Mouse (Mus musculus) intestine, postnatal 0 days (tissue): Measurements from ENCODE around the gene Scnn1b. TPM values are rescaled to one million over a fixed set of nuclear protein-coding genes. Genes with fewer than 3 reads are reported as not detected.
A peak's percentile ranks its signal among the peaks of the same experiment; 100 is the strongest.

Experiments used
- ATAC-seq: fragments of 200-750 bp; cut with Nextera tagmentation; 2 replicates; pipeline ENCODE4 v1.8.0; 2017; ENCODE audit warnings: mild to moderate bottlenecking, moderate TSS enrichment, moderate library complexity
- H3K27ac ChIP-seq: fragments of 300-500 bp; sonication (generic); 2 replicates; pipeline ENCODE4 v1.5.1; 2014; ENCODE audit warnings: mild to moderate bottlenecking, low read depth, low read length, moderate library complexity
- H3K27me3 ChIP-seq: fragments of 300-500 bp; sonication (generic); replicated peaks from 2 replicates; pipeline ENCODE4 v1.6.1; 2014; ENCODE audit warnings: low read length, mixed read lengths; ENCODE audit not compliant: control insufficient read depth, insufficient read depth
- H3K36me3 ChIP-seq: fragments of 300-500 bp; sonication (generic); 2 replicates; pipeline ENCODE4 v1.6.1; 2014; ENCODE audit warnings: mild to moderate bottlenecking, moderate library complexity; ENCODE audit not compliant: control insufficient read depth, insufficient read depth
- H3K4me1 ChIP-seq: fragments of 300-500 bp; sonication (generic); replicated peaks from 2 replicates; pipeline ENCODE4 v1.6.1; 2014; ENCODE audit warnings: antibody characterized with exemption, low read length, mixed read lengths; ENCODE audit not compliant: control insufficient read depth, insufficient read depth
- H3K4me2 ChIP-seq: fragments of 300-500 bp; sonication (generic); replicated peaks from 2 replicates; pipeline ENCODE4 v1.6.1; 2014; ENCODE audit warnings: low read depth, mild to moderate bottlenecking, moderate library complexity
- H3K4me3 ChIP-seq: fragments of 300-500 bp; sonication (generic); 2 replicates; pipeline ENCODE4 v1.5.1; 2014; ENCODE audit warnings: low read depth, low read length
- H3K9ac ChIP-seq: fragments of 300-500 bp; sonication (generic); 2 replicates; pipeline ENCODE4 v1.6.1; 2014; ENCODE audit warnings: mild to moderate bottlenecking, low read depth, low read length
- H3K9me3 ChIP-seq: fragments of 300-500 bp; sonication (generic); 2 replicates; pipeline ENCODE4 v1.6.1; 2016; ENCODE audit warnings: mixed run types; ENCODE audit not compliant: control insufficient read depth
- CTCF ChIP-seq: sonication (generic); IDR thresholded peaks from 2 replicates; pipeline ENCODE4 v1.5.1; 2016; ENCODE audit warnings: low read depth, mild to moderate bottlenecking, control low read depth, antibody characterized with exemption, moderate library complexity
- WGBS: fragments of 180-500 bp; shearing (Covaris S2); extraction: QIAGEN DNeasy Blood & Tissue Kit; methylation state at CpG from one replicate; pipeline ENCODE4 v1.1.7; 2014; 5-methylcytosine and 5-hydroxymethylcytosine counted together
- polyA plus RNA-seq: library from polyadenylated mRNA; unstranded; fragments of >200 nt; fragmentation: Nextera tagmentation; extraction: Ambion mirVana; gene quantifications from 2 replicates; pipeline ENCODE4 v1.2.1, GENCODE M21; 2015

Gene Scnn1b
- polyA plus RNA-seq, 1 experiment from 2014 or later = 0.52 TPM

- H3K4me1 ChIP-seq = no peaks in the 10 kb centered on the region
- WGBS = 66% methylated on average over 6 of the region's 6 CpGs
- peaks cover 30% of the 10 kb centered on the region for H3K36me3 ChIP-seq
These were observed 99.1 kb downstream of the Scnn1b start for GRCm38 (mm10) chr7:121963883-121964398.

DNA sequence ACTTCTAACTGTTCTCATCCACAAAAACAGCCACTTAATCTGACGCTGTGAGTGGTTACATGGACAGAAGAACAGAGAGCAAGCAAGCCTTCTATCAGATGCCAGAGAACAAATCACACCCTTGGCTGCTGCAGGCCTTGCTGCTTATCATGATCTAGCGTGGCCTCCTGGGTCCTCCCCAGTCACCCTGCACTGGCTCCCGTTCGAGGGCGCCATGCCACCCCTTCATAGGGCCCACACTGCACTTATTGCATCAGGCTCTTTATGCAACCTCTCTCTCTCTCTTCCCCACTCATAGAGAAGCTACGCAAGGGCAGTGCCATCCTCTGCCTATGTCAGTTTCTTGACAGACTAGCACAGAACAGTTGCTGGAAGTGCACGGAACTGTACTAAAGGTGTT, 101.3 kb downstream of the Scnn1b start:
- no peak for TF ChIP-seq CTCF
- no peak overlapping the region for H3K9ac ChIP-seq
- H3K4me2 ChIP-seq = no peak overlapping the region
- WGBS = 85% methylated on average over 7 of the region's 7 CpGs
- ATAC-seq = no peak
- no peak overlapping the region for H3K27ac ChIP-seq
- peaks cover 38% of the 10 kb centered on the region for H3K36me3 ChIP-seq
- H3K27me3 ChIP-seq = no peaks in the 10 kb centered on the region
- H3K9me3 ChIP-seq = no peaks in the 10 kb centered on the region
- H3K4me3 ChIP-seq = no peak overlapping the region
- H3K4me1 ChIP-seq = no peaks in the 10 kb centered on the region

More at GRCm38 (mm10) chr7:121963883-121964398, 99.1 kb downstream of the Scnn1b start:
- peak; percentile 81 for TF ChIP-seq CTCF
- ATAC-seq = no peak
- no peaks in the 10 kb centered on the region for H3K27me3 ChIP-seq
- H3K9me3 ChIP-seq = no peaks in the 10 kb centered on the region
- no peak overlapping the region for H3K4me2 ChIP-seq
- H3K4me3 ChIP-seq = no peak overlapping the region
- H3K27ac ChIP-seq = no peak overlapping the region
- H3K9ac ChIP-seq = no peak overlapping the region

Other genes with a start within 250 kb of the Scnn1b start
- 0.64 and 0.72 TPM in 2 replicates for gene Usp31, start 157.8 kb upstream of the Scnn1b start, polyA plus RNA-seq
- 0.57 and 0.69 TPM in 2 replicates for gene Scnn1g, start 130.6 kb upstream of the Scnn1b start, polyA plus RNA-seq
- 6.3 and 7.6 TPM in 2 replicates for gene Cog7, start 116.7 kb downstream of the Scnn1b start, polyA plus RNA-seq
- 59.9 and 71.1 TPM in 2 replicates for gene Gga2, start 156.2 kb downstream of the Scnn1b start, polyA plus RNA-seq
- gene Ubfd1, start 202.1 kb downstream of the Scnn1b start, polyA plus RNA-seq = 26.3 and 29.3 TPM in 2 replicates
- 7.1 and 8.0 TPM in 2 replicates for gene Ears2, start 202.2 kb downstream of the Scnn1b start, polyA plus RNA-seq
- gene Ndufab1, start 236.8 kb downstream of the Scnn1b start, polyA plus RNA-seq = 956 and 957 TPM in 2 replicates